Mouse (Mus musculus): ENCODE measurements around the gene Zcchc7. TPM values are rescaled to one million over a fixed set of nuclear protein-coding genes. Genes with fewer than 3 reads are reported as not detected.
"Not testable (repeated sequence)": the region's sequence is repeated elsewhere in the genome, so short reads cannot be mapped to it uniquely, and the experiment has no call there.

The Zcchc7 gene
- polyA plus RNA-seq, 1 experiment from 2014 or later: 27.1 TPM

- Histone ChIP-seq H3K27me3 (ENCODE audit: control insufficient read depth, insufficient read depth, low read length) (peaks cover 33% of the 10 kb centered on the region), H3K9me3 (replicated peaks; ENCODE audit: control insufficient read depth, low read length) (no peaks in the 10 kb centered on the region), H3K4me1 (ENCODE audit: control insufficient read depth, insufficient read depth, low read length) (no peaks in the 10 kb centered on the region), H3K4me3 (ENCODE audit: low read depth, low read length) (no peak overlapping the region), H3K9ac (ENCODE audit: low read depth, low read length) (no peak overlapping the region), H3K27ac (ENCODE audit: low read depth, low read length) (no peak overlapping the region), H3K36me3 (ENCODE audit: control insufficient read depth, insufficient read depth, low read length) (no peaks in the 10 kb centered on the region), H3K4me2 (no peak overlapping the region)
- no peak for ATAC-seq (replicated peaks; ENCODE audit: insufficient number of reproducible peaks, low FRiP score, low TSS enrichment)
- 74% methylated on average over 4 of the region's 4 CpGs for WGBS (ENCODE audit: insufficient replicate concordance)
Measured at GRCm38 (mm10) chr4:44721237-44721636, 34.4 kb upstream of the Zcchc7 start.

GRCm38 (mm10) chr4:44740471-44740870 is 15.2 kb upstream of the Zcchc7 start:
- no peak for ATAC-seq (replicated peaks; ENCODE audit: insufficient number of reproducible peaks, low FRiP score, low TSS enrichment)
- Histone ChIP-seq H3K4me2 (no peak overlapping the region), H3K9ac (ENCODE audit: low read depth, low read length) (no peak overlapping the region), H3K27me3 (ENCODE audit: control insufficient read depth, insufficient read depth, low read length) (no peaks in the 10 kb centered on the region), H3K4me1 (ENCODE audit: control insufficient read depth, insufficient read depth, low read length) (no peaks in the 10 kb centered on the region), H3K9me3 (replicated peaks; ENCODE audit: control insufficient read depth, low read length) (no peaks in the 10 kb centered on the region), H3K4me3 (ENCODE audit: low read depth, low read length) (no peak overlapping the region), H3K36me3 (ENCODE audit: control insufficient read depth, insufficient read depth, low read length) (no peaks in the 10 kb centered on the region), H3K27ac (ENCODE audit: low read depth, low read length) (no peak overlapping the region)
- WGBS (ENCODE audit: insufficient replicate concordance): 49% methylated on average over 1 of the region's 1 CpGs

GRCm38 (mm10) chr4:44756134-44756951 is 666 bp downstream of the Zcchc7 start:
- ATAC-seq (replicated peaks; ENCODE audit: insufficient number of reproducible peaks, low FRiP score, low TSS enrichment): peak; percentile 94
- no peaks in the 10 kb centered on the region for H3K27me3 ChIP-seq (ENCODE audit: control insufficient read depth, insufficient read depth, low read length)
- no peaks in the 10 kb centered on the region for H3K36me3 ChIP-seq (ENCODE audit: control insufficient read depth, insufficient read depth, low read length)
- H3K9ac ChIP-seq (ENCODE audit: low read depth, low read length): peak overlapping the region; percentile 96
- H3K9me3 ChIP-seq (replicated peaks; ENCODE audit: control insufficient read depth, low read length): no peaks in the 10 kb centered on the region
- under 1% methylated on average over 60 of the region's 60 CpGs for WGBS (ENCODE audit: insufficient replicate concordance)
- H3K27ac ChIP-seq (ENCODE audit: low read depth, low read length): peak overlapping the region; percentile 92
- H3K4me2 ChIP-seq: peak overlapping the region; percentile 81
- 0 out of 2 replicates have a peak, but pooled peaks cover 3% of the 10 kb centered on the region for H3K4me1 ChIP-seq (ENCODE audit: control insufficient read depth, insufficient read depth, low read length)
- H3K4me3 ChIP-seq (ENCODE audit: low read depth, low read length): peak overlapping the region; percentile 97

- not testable (repeated sequence) for ATAC-seq (replicated peaks; ENCODE audit: insufficient number of reproducible peaks, low FRiP score, low TSS enrichment); H3K9me3 ChIP-seq (replicated peaks; ENCODE audit: control insufficient read depth, low read length); H3K27me3 ChIP-seq (ENCODE audit: control insufficient read depth, insufficient read depth, low read length); H3K36me3 ChIP-seq (ENCODE audit: control insufficient read depth, insufficient read depth, low read length); H3K4me1 ChIP-seq (ENCODE audit: control insufficient read depth, insufficient read depth, low read length)
- peak overlapping the region; percentile 81 for H3K4me2 ChIP-seq
- 7% methylated on average over 10 of the region's 10 CpGs for WGBS (ENCODE audit: insufficient replicate concordance)
- H3K4me3 ChIP-seq (ENCODE audit: low read depth, low read length): peak overlapping the region; percentile 97
- H3K9ac ChIP-seq (ENCODE audit: low read depth, low read length): peak overlapping the region; percentile 96
- peak overlapping the region; percentile 92 for H3K27ac ChIP-seq (ENCODE audit: low read depth, low read length)
Measured at GRCm38 (mm10) chr4:44757131-44757530, 1.5 kb downstream of the Zcchc7 start.

GRCm38 (mm10) chr4:44774890-44775289 is 19.2 kb downstream of the Zcchc7 start:
- WGBS (ENCODE audit: insufficient replicate concordance): 89% methylated on average over 3 of the region's 3 CpGs
- no peak overlapping the region for H3K27ac ChIP-seq (ENCODE audit: low read depth, low read length)
- no peaks in the 10 kb centered on the region for H3K4me1 ChIP-seq (ENCODE audit: control insufficient read depth, insufficient read depth, low read length)
- H3K4me2 ChIP-seq: no peak overlapping the region
- no peak overlapping the region for H3K4me3 ChIP-seq (ENCODE audit: low read depth, low read length)
- no peaks in the 10 kb centered on the region for H3K36me3 ChIP-seq (ENCODE audit: control insufficient read depth, insufficient read depth, low read length)
- no peak for ATAC-seq (replicated peaks; ENCODE audit: insufficient number of reproducible peaks, low FRiP score, low TSS enrichment)
- no peaks in the 10 kb centered on the region for H3K9me3 ChIP-seq (replicated peaks; ENCODE audit: control insufficient read depth, low read length)
- no peaks in the 10 kb centered on the region for H3K27me3 ChIP-seq (ENCODE audit: control insufficient read depth, insufficient read depth, low read length)
- H3K9ac ChIP-seq (ENCODE audit: low read depth, low read length): no peak overlapping the region

GRCm38 (mm10) chr4:44776651-44777050 is 21.0 kb downstream of the Zcchc7 start:
- Histone ChIP-seq H3K4me1 (ENCODE audit: control insufficient read depth, insufficient read depth, low read length) (no peaks in the 10 kb centered on the region), H3K9ac (ENCODE audit: low read depth, low read length) (no peak overlapping the region), H3K4me2 (no peak overlapping the region), H3K4me3 (ENCODE audit: low read depth, low read length) (no peak overlapping the region), H3K27me3 (ENCODE audit: control insufficient read depth, insufficient read depth, low read length) (no peaks in the 10 kb centered on the region), H3K9me3 (replicated peaks; ENCODE audit: control insufficient read depth, low read length) (no peaks in the 10 kb centered on the region), H3K36me3 (ENCODE audit: control insufficient read depth, insufficient read depth, low read length) (no peaks in the 10 kb centered on the region), H3K27ac (ENCODE audit: low read depth, low read length) (0 out of 2 replicates have a peak overlapping the region, but pooled peaks have one; percentile 15)
- no peak for ATAC-seq (replicated peaks; ENCODE audit: insufficient number of reproducible peaks, low FRiP score, low TSS enrichment)
- WGBS (ENCODE audit: insufficient replicate concordance): 68% methylated on average over 2 of the region's 2 CpGs

DNA sequence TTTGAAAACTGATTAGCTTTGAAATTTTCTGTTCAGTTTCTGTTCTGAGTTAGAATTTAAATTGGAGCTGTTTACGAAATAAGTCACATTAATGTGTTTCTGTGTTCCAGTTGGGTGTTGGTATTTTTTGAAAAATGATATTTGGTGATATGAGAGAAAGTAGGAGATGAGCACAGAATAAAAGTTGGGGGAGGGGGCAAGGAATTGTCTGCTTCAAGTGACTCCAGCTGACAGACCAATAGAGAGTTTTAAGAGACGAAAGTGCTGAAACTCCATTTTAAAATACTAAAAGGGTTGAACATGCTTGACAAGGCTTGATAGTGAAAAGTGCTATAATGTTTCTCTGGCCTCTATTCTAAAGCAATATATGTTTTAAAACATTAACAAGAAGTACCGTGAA is 21.4 kb downstream of the Zcchc7 start:
- Histone ChIP-seq H3K4me3 (ENCODE audit: low read depth, low read length) (no peak overlapping the region), H3K4me1 (ENCODE audit: control insufficient read depth, insufficient read depth, low read length) (no peaks in the 10 kb centered on the region), H3K9me3 (replicated peaks; ENCODE audit: control insufficient read depth, low read length) (no peaks in the 10 kb centered on the region), H3K36me3 (ENCODE audit: control insufficient read depth, insufficient read depth, low read length) (no peaks in the 10 kb centered on the region), H3K4me2 (no peak overlapping the region), H3K9ac (ENCODE audit: low read depth, low read length) (no peak overlapping the region), H3K27ac (ENCODE audit: low read depth, low read length) (no peak overlapping the region), H3K27me3 (ENCODE audit: control insufficient read depth, insufficient read depth, low read length) (no peaks in the 10 kb centered on the region)
- WGBS (ENCODE audit: insufficient replicate concordance): 90% methylated on average over 3 of the region's 3 CpGs
- no peak for ATAC-seq (replicated peaks; ENCODE audit: insufficient number of reproducible peaks, low FRiP score, low TSS enrichment)

- ATAC-seq (replicated peaks; ENCODE audit: insufficient number of reproducible peaks, low FRiP score, low TSS enrichment): no peak
- no peaks in the 10 kb centered on the region for H3K27me3 ChIP-seq (ENCODE audit: control insufficient read depth, insufficient read depth, low read length)
- no peaks in the 10 kb centered on the region for H3K4me1 ChIP-seq (ENCODE audit: control insufficient read depth, insufficient read depth, low read length)
- no peak overlapping the region for H3K27ac ChIP-seq (ENCODE audit: low read depth, low read length)
- no peak overlapping the region for H3K4me3 ChIP-seq (ENCODE audit: low read depth, low read length)
- no peak overlapping the region for H3K4me2 ChIP-seq
- H3K36me3 ChIP-seq (ENCODE audit: control insufficient read depth, insufficient read depth, low read length): no peaks in the 10 kb centered on the region
- H3K9me3 ChIP-seq (replicated peaks; ENCODE audit: control insufficient read depth, low read length): no peaks in the 10 kb centered on the region
- H3K9ac ChIP-seq (ENCODE audit: low read depth, low read length): no peak overlapping the region
Measured at GRCm38 (mm10) chr4:44777711-44778110, 22.0 kb downstream of the Zcchc7 start.

GRCm38 (mm10) chr4:44778316-44778715 is 22.6 kb downstream of the Zcchc7 start:
- H3K27me3 ChIP-seq (ENCODE audit: control insufficient read depth, insufficient read depth, low read length): no peaks in the 10 kb centered on the region
- H3K9ac ChIP-seq (ENCODE audit: low read depth, low read length): no peak overlapping the region
- H3K27ac ChIP-seq (ENCODE audit: low read depth, low read length): no peak overlapping the region
- 64% methylated on average over 3 of the region's 3 CpGs for WGBS (ENCODE audit: insufficient replicate concordance)
- H3K36me3 ChIP-seq (ENCODE audit: control insufficient read depth, insufficient read depth, low read length): no peaks in the 10 kb centered on the region
- no peak overlapping the region for H3K4me3 ChIP-seq (ENCODE audit: low read depth, low read length)
- H3K4me1 ChIP-seq (ENCODE audit: control insufficient read depth, insufficient read depth, low read length): no peaks in the 10 kb centered on the region
- no peak overlapping the region for H3K4me2 ChIP-seq
- no peaks in the 10 kb centered on the region for H3K9me3 ChIP-seq (replicated peaks; ENCODE audit: control insufficient read depth, low read length)
- ATAC-seq (replicated peaks; ENCODE audit: insufficient number of reproducible peaks, low FRiP score, low TSS enrichment): no peak

Measured in heart, embryonic 11.5 days (tissue).